Mouse (Mus musculus) megakaryocyte, adult 5-6 weeks (primary cell): ENCODE results near the gene Atxn7l1. TPM values are rescaled to one million over a fixed set of nuclear protein-coding genes. Genes with fewer than 3 reads are reported as not detected.

ENCODE experiments used
- ATAC-seq: 2 replicates; pipeline ENCODE4 v1.8.0; 2016; ENCODE audit warnings: mild to moderate bottlenecking, inconsistent platforms; ENCODE audit not compliant: poor library complexity, severe bottlenecking
- total RNA-seq, 2 experiments: library from RNA; stranded (forward) in 1 of 2; stranded (reverse) in 1 of 2; fragments of 153-499, 151-499 nt in 1 of 2; fragments of 221-1000, 200-1000 nt in 1 of 2; gene quantifications; 2 replicates each; pipeline versions ENCODE4 v1.2.3 to v1.2.4; 2015 to 2017

The Atxn7l1 gene
- total RNA-seq, 2 experiments from 2014 or later: 50.0 to 109 TPM

DNA sequence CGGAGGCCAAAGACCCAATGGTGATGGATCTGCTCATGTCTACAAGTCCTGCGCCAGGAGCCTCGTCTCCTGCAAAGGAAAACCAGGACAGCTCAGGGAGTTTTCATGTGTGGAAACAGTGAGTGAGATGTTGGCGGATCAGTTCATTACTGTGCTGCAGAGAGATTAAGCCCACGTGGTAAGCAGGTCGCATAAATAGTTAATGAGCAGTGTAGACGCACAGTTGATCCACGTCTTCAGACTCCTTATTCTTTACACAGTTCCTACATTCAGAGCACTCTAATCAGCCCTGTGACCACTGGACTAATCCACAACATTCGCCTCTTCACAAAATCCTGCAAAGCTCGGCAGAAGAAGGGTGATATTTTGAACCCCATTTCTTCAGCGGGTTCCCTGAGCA, 118.4 kb downstream of the Atxn7l1 start:
- no peak for ATAC-seq

DNA sequence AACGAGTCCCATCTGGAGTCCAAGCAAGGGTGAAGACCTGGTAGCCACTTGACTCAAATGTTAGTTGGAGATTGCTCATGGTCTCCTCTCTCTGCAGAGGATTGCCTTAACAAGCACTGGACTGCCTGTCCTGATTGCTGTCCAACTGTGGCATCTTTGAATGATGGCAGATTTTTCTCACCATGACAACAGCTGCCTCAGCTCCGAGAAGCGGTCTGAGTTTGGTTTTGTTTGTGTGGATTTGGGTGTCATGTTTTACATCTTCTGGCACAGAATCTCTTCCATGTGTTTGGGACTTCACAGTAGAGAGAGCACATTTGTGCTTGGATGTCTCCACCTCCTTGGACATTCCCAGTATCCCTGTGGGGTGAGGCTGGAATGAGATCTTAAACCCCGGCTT, 120.5 kb downstream of the Atxn7l1 start:
- no peak for ATAC-seq

DNA sequence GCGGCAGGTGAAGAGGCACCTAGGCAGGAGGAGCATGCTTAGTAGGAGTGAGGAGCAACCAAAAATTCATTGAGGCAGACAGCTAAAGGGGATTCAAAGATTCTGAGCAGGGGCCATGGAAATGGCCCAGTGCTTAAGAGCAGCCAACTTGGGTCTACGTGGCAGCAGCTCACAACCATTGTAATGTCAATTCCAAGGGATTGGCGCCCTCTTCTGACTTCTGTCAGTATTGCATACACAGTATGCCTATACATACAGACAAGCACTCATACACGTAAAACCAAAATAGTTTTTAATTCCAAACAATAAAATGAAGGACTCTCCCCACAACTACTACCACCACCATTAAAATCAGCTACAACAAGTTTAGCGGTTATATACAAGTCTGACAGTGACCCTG, 122.2 kb downstream of the Atxn7l1 start:
- ATAC-seq: peak; percentile 63

DNA sequence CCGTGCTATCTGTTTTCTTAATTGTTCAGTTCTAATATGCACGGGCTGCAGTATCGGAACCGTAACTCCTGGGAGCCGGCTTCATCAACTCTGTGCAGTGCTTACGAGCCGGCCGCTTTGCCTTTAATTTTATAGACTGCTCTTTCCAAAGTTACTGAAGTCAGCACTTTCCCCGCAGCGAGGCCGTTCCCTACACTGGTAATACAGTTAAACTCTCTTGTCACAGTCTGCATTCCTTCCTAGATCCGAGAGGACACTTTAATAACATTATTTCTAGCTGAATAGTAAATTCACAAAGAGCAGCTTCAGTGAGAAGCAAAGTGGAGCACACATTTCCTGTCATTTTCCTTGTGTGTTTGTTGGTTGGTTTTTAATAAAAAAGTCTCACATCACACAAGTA, 124.4 kb downstream of the Atxn7l1 start:
- no peak for ATAC-seq

DNA sequence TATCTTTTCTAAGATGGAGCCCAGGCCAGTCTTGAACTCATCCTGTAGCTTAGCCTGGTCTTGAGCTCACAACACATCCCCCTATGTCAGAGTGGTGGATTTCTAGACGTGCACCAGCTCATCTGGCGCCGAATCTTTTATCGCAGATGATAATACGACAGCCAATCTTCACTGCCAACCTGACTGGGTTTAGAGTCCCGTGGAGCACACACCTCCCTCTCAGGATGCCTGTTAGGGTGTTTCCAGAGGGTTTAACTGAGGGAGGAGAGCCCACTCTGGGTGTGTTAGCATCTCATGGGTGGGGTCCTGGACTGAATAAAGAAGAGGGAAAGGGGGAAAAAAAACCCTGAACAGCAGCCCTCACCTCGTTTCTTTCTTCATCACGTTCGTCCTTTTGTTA, 124.9 kb downstream of the Atxn7l1 start:
- ATAC-seq: no peak

DNA sequence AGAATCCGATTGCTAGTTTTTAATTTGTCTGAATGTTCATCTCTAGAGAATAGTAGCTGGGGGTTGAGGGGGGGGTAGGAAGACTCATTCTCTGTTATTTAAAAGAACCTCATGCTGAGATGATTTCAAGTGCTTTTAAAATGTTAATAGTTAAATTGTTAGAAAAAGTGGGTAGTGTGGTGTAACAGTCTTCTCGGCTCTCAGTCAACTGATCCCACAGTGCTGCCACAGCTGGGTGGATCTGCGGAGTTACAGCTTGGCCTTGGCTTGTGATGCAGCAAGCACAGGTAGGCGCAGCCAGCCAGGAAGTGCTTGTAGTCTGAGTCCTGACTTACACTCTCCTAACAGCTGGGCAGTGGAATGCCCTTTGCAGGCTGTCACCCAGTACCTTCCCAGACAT, 125.7 kb downstream of the Atxn7l1 start:
- ATAC-seq: no peak

DNA sequence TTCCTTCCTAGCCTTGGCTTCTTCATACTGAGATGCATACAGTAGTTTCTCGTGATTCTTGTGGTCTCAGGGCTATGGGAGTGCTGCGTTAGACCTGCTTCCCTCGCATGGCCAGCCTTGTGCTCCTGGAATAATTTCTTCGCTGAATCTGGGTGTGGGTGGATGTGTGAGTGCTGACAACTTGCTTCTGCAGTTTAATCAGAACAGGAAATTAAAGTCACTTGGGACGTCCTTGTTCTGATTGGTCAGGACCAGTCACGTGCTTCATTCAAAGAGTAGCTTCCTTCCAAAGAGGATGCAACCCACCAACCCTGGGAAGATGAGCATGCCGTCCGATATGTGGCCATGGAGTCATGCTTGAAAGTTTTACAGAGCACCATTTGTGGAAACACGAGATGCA, 126.2 kb downstream of the Atxn7l1 start:
- no peak for ATAC-seq

DNA sequence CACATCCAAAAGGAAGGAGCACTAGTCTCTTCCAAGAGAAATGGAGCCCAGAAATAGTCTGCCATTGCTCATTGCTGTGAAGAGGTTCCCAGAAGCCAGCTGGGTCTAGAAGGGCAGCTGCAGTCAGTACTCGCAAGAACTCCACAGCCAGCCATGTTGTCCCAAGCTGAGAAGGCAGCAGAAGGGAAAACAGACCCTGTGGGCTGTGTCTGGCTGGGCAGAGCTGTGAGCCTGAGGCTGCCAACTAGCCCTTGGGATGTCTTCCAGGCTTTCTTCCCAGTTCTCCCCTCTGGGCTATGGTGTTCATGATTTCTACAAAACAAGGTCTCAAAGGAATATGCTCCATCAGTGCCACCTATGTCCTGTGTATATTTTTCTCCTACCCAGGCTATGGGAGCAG, 128.5 kb downstream of the Atxn7l1 start:
- no peak for ATAC-seq

DNA sequence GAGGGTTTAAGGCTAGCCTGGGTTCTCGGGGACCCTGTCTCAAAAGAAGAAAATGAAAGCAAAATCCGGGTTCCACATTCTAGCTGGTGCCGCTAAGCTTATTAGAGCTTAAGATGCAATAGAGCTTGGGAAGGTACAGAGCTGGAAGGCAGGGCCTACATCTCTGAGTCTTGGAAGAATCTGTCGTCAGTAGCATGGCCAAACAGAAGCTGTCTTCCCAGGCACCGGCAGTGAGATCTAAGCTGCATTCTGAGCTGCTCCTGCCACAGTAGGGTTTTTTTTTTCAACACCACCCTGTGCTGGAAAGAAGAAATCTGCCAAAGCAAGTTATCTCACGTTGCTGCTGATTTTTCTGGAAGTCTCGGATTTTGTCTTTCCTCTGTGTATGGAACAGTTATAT, 129.9 kb downstream of the Atxn7l1 start:
- no peak for ATAC-seq

DNA sequence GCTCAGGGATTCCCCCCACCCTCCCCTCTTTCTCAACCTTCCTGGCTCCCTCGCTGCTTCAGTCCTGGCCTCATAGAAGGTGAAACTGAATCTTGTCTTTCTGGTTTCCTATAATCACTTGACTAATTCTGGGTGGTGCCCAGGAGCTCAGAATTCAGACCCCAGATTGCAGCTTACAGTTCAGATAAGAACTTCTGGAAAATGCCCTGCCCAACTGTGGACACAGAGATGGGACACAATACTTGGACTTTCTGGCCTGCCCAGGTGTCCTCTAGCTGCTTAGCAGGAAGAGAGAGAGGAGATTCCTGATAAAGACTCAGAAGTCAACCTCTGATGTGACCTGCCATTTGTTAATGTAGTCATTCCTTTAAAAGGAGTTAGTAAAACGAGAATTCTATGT, 131.7 kb downstream of the Atxn7l1 start:
- ATAC-seq: no peak

DNA sequence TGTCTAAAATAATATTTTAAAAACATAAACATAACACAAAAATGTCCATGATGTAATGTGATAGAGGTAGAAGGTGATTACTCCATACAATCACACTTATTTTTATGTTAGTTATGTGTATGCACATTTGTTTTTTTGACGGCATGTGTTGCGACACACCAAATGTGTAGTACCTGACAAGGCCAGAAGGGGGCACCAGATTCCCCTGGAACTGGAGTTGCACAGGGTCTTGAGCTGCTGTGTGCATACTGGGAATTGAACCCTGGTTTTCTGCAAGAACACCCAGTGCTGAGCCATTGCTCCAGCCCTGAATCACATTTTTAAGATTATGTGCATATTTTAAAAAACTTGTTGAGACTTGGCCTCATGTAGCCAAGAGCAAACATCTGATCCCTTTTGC, 133.3 kb downstream of the Atxn7l1 start:
- peak; percentile 81 for ATAC-seq

DNA sequence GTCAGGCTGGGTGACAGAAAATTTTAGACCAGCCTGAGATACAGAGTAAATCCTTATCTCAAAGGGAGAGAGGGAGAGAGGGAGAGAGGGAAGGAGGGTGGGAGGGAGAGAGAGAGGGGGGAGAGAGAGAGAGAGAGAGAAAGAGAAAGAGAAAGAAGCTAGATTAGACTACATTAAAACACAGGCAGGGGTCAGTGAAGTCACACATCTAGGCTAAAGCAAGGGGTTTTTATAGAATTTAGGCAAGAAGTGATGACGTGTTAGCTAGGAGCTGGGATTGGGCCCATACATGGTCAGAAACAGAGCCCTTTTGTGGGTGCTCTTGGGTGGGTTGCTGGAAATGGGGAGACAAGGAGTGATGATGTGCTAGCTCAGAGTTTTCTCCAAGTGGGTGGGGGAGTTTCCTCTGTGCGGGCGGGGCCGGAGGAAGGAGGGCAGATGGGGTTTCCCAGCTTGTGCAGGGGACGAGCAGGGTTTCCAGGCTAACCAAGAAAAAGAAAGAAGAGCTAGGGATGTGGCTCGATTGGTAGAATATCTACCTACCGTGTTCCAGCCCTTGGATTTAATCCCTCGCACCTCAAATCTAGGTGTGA, 136.9 kb downstream of the Atxn7l1 start:
- no peak for ATAC-seq

DNA sequence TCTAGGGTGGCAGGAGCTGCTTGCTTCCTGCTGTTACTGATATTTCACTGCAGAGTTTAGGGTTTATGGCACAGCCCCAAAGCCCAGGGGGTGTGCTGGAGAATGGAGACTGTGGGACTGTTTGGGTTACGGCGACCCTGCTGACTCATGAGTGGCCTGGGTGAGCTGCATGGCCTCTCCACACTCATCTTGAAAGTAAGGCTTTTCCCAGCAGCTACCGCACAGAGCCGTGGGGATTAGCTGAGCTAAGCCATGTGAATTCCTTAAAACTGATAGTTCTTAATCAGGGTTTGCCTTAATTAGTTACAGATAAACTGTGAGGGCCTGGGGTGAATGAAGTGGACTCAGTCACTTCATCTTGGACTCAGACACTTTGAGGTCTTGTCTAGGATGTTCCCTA, 137.9 kb downstream of the Atxn7l1 start:
- ATAC-seq: no peak

DNA sequence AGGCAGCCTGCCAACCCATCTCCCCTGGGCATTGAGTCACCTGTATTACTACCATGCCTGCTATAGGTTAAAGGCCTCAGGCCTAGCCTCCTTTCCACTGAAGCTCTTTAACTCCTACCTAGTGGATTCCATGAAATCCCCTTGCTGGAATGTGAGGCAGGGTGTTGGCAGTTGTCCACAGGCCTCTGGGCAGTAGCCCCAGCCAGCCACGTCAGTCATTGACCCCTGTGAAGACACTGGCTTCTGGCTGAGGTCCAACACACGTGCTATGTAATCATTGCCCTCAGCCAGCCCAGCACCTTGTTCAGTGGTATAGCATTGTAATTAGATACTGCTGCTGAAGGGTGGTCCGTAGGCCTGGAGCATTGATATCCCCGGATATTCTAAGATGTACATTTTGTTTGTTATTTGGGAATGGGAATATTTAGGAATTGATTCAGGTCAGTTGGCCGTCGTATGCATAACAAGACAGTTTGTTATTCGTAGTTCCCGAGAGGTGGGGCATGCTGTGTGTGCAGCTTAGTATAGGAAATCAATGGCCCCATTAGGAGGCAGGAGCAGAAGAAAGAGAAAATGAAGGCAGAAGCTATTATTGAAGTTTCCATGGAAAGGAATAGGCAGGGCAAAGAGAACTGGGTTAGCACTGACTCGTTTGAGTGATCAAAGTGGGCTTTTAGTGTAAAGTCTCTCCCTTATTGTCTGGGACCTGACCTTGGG, 138.6 kb downstream of the Atxn7l1 start:
- ATAC-seq: no peak

DNA sequence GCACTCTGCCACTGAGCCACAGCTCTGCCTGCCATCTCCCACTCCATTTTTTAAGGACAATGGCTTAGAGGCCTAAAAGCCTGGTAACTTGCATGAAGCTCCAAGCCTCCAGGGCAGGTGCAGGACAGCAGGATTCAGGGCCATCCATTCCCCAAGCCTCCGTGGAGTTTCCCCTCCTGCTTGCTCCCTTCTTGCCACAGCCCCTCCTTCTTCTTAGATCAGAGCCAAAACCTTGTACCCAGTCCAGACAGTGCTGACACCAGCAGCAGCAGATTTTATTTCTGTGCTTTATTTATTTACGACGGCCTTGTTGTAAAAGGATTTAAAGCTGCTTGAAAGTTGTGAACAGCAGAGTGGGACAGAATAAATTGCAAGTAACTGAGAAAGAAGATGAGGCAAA, 140.2 kb downstream of the Atxn7l1 start:
- no peak for ATAC-seq

DNA sequence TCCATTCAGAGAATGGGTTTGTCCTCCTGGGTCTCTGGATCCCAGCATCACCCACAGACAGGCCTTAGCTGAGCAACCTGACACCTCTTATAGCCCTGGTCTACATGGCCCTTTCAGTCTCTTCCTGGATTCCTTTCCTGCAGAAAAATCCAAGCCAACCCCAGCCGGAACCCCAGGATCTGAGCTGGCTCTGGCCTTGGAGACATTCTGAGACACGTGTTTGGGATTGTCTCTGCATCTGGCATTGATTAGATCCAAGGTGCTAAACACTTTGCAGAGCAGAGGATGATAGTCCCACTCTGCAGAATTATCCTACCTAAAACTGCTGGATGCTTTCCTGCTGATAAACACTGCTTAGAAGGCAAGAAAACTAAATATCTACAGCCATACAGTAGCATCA, 141.3 kb downstream of the Atxn7l1 start:
- ATAC-seq: no peak

DNA sequence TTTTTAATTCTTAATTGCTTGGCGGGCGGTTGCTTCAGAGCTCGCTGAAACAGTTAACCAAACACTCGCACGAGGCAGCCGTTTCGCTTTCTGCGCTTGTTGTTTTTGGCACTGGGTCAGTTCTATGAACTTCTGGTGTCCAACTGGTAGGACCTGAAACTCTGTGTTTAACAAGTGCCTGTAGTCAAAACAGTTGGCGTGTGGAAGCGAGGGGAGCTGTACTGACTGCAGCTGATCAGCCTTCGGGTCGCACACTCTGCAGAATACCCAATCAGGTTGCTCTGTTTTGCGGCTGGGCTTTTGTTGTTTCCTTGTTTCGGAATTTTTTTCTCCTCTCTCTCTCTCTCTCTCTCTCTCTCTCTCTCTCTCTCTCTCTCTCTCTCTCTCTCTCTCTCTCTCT, 154.6 kb downstream of the Atxn7l1 start:
- ATAC-seq: peak; percentile 51

DNA sequence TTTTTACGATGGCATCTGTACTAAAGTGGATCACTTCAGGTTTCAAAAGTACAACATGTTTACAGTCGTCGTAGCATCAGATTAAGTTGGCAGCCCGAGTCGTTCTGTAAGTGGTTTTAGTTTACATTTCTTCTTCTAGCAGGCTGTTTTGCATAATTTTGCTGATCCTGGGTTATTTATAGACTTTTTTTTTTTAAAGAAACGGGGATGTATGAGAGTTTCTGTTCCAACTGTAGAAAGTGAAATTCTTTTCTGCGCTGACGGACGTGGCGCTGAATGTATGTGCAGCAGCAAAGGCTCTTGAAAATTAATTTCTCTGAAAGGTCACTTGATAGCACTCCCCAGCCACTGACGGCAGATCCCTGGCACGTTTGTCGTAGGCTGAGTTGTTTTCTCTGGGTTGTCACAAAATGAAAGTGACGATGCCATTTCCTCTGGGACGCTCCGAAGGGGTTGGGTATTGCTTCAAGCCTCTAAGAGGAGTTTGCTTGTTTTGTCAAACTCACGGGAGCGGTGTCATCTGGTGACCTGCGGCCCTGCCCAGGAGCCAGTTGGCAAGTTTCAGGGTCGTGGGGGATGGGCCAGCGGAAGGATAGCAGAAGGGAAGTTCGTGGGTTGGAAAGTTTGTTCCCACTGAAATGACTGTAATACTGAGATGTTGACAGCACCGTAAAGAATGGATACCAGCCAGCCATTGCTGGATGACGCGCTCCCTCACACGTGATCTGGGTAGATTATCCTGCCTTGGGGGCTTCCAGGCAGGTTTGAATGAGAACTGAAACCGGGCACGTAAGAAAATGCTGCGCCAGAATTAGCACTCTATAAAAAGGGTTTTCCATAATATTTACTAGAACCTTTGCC, 155.3 kb downstream of the Atxn7l1 start:
- peak; percentile 80 for ATAC-seq

DNA sequence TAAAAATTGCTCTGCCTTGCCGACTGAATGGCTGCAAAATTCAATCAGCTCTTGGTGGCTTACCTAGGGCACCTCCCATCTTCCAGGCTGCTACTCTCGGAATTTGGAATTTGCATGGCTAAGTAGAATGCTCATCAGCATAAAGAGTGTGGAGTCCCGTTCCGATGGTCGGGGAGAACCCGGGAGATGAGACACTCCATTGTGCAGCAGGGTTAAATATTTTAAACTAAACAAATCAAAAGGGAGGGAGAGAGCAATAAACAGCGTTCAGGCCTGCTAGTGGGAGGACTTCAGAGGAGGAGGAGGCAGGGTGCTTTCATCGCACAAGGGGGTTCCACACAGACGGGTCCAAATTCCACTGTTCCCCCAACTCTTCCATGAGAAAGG, 155.9 kb downstream of the Atxn7l1 start:
- no peak for ATAC-seq

DNA sequence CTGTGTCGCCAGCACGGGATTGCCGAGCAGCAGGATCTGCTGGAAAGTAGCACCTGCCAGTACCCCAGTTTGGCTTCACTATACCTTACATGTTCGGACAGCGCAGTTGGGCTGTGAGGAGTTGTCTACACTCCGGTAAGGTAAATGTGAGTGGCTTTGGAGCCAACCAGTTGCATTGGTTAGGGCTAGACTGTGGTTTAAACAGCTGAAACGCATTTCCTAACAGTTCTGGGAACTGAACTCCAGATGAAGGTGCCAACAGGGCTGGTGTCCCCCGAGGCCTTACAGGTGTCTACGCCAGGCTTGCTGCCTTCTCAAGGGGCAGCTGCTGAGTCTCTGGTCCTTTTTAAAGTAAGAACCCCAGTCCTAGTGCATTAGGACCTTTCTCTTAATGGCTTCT, 157.6 kb downstream of the Atxn7l1 start:
- no peak for ATAC-seq

DNA sequence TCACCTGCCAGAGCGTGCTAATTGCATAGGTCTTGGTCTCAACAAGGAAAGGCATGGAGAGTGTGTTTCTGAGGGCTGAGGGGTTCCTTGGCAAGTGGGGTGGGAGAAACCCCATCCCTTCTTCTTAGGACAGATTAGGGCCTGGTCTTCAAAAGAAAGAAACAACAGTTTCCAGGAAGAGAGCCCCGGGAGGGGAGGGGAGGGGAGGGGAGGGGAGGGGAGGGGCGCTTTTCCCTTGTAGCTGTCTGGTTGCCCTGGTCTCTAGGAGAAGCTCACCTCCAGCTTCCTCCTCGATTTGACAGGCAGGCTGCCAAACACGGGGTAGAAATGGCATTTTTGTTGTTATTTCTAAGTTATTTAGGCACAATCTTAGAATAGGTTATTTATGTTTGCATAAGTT, 159.0 kb downstream of the Atxn7l1 start:
- ATAC-seq: no peak

DNA sequence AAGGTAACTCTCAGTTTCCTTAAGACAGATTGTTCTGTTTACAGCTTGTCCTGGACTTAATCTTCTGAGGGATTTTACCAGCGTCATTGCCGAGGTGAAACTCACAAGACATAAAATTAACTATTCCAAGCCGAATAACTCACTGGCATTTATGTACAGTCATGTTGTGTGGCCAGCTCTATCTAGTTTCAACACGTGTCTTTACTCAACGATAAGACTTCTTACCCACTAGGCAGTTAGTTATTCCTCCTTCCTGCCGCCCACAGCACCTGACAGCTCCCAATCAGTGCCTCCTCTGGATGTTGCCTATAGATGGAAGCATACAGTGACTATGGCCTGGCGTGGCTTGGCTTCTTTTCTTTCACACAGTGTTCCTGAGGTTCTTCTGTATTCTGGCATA, 161.2 kb downstream of the Atxn7l1 start:
- ATAC-seq: no peak
